Mouse (Mus musculus) forebrain, postnatal 0 days (tissue): ENCODE data around the gene Kif3b. TPM values are rescaled to one million over a fixed set of nuclear protein-coding genes. Genes with fewer than 3 reads are reported as not detected.
"Not testable (repeated sequence)": the region's sequence is repeated elsewhere in the genome, so short reads cannot be mapped to it uniquely, and the experiment has no call there.

Experiments used
- ATAC-seq: fragments of 200-750 bp; cut with Nextera tagmentation; 2 replicates; pipeline ENCODE4 v1.8.0; 2017; ENCODE audit warnings: mild to moderate bottlenecking, moderate library complexity
- DNase-seq: peaks from one replicate; pipeline ENCODE4 v3.0.0-alpha.2; 2015
- H3K27ac ChIP-seq: fragments of 300-500 bp; sonication (generic); 2 replicates; pipeline ENCODE4 v1.5.1; 2014; ENCODE audit warnings: low read depth, mild to moderate bottlenecking, antibody characterized with exemption, low read length, moderate library complexity, mixed read lengths
- H3K27me3 ChIP-seq: fragments of 300-500 bp; sonication (generic); 2 replicates; pipeline ENCODE4 v1.6.1; 2014; ENCODE audit warnings: mild to moderate bottlenecking, low read length, mixed read lengths; ENCODE audit not compliant: insufficient read depth
- H3K36me3 ChIP-seq: fragments of 300-500 bp; sonication (generic); 2 replicates; pipeline ENCODE4 v1.6.1; 2014; ENCODE audit warnings: mild to moderate bottlenecking, moderate library complexity; ENCODE audit not compliant: insufficient read depth
- H3K4me1 ChIP-seq: fragments of 300-500 bp; sonication (generic); 2 replicates; pipeline ENCODE4 v1.6.1; 2014; ENCODE audit warnings: antibody characterized with exemption; ENCODE audit not compliant: insufficient read depth
- H3K4me2 ChIP-seq: fragments of 300-500 bp; sonication (generic); 2 replicates; pipeline ENCODE4 v1.6.1; 2014; ENCODE audit warnings: low read depth, mild to moderate bottlenecking, moderate library complexity
- H3K4me3 ChIP-seq: fragments of 300-500 bp; sonication (generic); 2 replicates; pipeline ENCODE4 v1.5.1; 2014; ENCODE audit warnings: low read depth, low read length, mixed read lengths
- H3K9ac ChIP-seq: fragments of 300-500 bp; sonication (generic); 2 replicates; pipeline ENCODE4 v1.6.1; 2014; ENCODE audit warnings: mild to moderate bottlenecking
- H3K9me3 ChIP-seq: fragments of 300-500 bp; sonication (generic); 2 replicates; pipeline ENCODE4 v1.6.1; 2016; ENCODE audit warnings: low read length
- CTCF ChIP-seq: sonication (generic); IDR thresholded peaks from 2 replicates; pipeline ENCODE4 v1.5.1; 2016; ENCODE audit warnings: antibody characterized with exemption, control low read depth, low read depth
- WGBS: fragments of 180-500 bp; shearing (Covaris S2); extraction: QIAGEN DNeasy Blood & Tissue Kit; methylation state at CpG from one replicate; pipeline ENCODE4 v1.1.7; 2014; 5-methylcytosine and 5-hydroxymethylcytosine counted together
- polyA plus RNA-seq: library from polyadenylated mRNA; unstranded; fragments of >200 nt; fragmentation: Nextera tagmentation; extraction: Ambion mirVana; gene quantifications from 2 replicates; pipeline ENCODE4 v1.2.1, GENCODE M21; 2015
- total RNA-seq: library from RNA; depleted of rRNA; stranded (reverse); fragments of >200 nt; gene quantifications from 2 replicates; pipeline ENCODE4 v1.2.3, GENCODE M21; 2014; rRNA removed

The Kif3b gene
- total and polyA plus RNA-seq, 2 experiments from 2014 or later, result 20.6 to 62.5 TPM

DNA sequence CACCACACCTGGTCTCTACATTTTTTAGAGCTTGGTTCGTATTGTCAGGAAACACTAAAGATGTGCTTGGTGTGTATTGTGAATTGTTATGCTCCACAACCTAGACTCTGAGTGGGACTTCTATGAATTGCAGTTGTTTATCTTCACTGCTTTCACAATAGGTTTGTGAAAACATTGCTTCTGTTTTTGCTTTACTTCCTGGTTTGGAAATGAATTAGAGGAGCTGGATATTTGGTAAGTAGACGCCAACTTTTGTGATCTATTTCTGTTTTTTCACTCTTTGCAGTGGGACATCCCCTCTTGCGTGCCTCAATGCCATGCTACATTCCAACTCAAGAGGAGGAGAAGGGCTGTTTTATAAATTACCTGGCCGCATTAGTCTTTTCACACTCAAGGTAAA is 65.6 kb downstream of the Kif3b start:
- Histone ChIP-seq H3K36me3 (peaks cover 43% of the 10 kb centered on the region), H3K27me3 (no peaks in the 10 kb centered on the region), H3K9ac (no peak overlapping the region), H3K4me3 (no peak overlapping the region), H3K27ac (no peak overlapping the region), H3K4me1 (no peaks in the 10 kb centered on the region), H3K4me2 (no peak overlapping the region), H3K9me3 (no peaks in the 10 kb centered on the region)
- no peak for ATAC-seq
- TF ChIP-seq CTCF, result no peak
- no peak for DNase-seq
- WGBS, result 93% methylated on average over 4 of the region's 4 CpGs

DNA sequence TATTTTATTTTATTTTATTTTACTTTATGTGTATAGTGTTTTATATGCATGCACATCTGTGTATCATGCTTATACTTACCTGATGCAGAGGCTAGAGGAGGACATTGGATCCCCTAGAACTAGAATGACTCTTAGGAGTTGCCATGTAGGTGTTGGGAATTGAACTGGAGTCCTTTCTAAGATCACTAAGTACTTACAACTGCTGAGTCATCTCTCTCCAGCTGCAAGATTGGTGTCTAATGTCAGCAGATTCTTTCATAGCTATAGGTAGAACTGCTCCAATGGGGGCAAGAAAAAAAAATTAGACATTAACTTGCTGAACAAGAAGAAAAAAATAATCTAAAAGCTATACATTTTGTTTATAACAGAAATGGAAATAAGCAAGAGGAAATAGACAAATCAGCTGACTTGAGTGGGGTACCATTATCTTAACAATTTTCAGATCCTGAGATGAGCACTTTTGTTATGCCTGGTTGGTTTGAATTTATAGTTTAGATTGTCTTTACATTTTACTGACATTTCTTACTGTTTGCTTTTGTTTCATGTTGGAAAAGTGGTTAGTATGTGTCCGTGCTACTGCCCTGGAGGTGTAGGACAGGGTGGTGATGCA is 70.0 kb downstream of the Kif3b start:
- H3K9ac ChIP-seq, result no peak overlapping the region
- no peaks in the 10 kb centered on the region for H3K9me3 ChIP-seq
- H3K4me3 ChIP-seq, result no peak overlapping the region
- H3K4me1 ChIP-seq, result no peaks in the 10 kb centered on the region
- ATAC-seq, result no peak
- H3K27me3 ChIP-seq, result no peaks in the 10 kb centered on the region
- H3K4me2 ChIP-seq, result no peak overlapping the region
- 97% methylated on average over 1 of the region's 1 CpGs for WGBS
- H3K27ac ChIP-seq, result no peak overlapping the region
- TF ChIP-seq CTCF, result no peak
- H3K36me3 ChIP-seq, result peaks cover 38% of the 10 kb centered on the region
- DNase-seq, result no peak

DNA sequence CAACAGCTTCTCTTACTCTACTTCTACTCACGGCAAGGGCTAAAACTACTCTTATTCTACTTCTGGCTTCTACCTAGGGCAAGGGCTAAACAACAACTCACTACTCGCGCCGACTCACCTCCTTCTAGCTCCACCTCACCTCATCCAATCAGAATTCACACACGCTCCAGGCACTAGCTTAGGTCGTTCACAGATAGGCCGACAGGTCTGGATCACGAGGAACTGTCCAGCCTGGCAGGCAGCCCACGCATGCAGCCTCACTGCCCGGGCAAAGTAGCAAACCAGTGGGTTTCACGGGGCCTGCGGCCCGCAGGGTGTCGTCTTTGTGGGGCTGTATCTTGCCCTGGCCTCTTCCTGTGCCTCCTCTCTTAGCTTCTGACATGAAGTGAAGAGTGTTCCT is 73.3 kb downstream of the Kif3b start:
- 94% methylated on average over 14 of the region's 14 CpGs for WGBS
- not testable (repeated sequence) for H3K4me2 ChIP-seq, H3K27me3 ChIP-seq, ATAC-seq, H3K4me3 ChIP-seq, H3K9ac ChIP-seq, H3K4me1 ChIP-seq, H3K27ac ChIP-seq, H3K9me3 ChIP-seq, DNase-seq
- peaks cover 31% of the 10 kb centered on the region for H3K36me3 ChIP-seq

DNA sequence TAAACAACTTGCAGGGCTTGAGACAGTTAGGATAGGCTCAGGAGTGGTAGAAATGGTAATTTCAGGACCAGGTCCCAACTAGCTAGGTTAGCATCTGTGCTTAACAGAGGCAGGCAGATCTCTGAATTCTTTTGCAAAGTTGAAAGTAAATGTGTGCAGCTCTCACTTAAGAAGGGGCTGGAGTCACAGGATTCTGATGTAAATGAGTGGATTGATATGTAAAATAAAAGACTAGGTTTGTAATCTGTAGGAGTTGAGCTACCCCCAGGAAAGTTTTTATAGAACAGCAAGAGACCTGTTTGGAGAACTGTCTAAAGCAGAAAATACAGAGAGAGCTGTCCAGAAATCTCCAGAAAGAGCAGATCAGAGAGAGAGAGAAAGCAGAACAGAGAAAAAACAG is 79.7 kb downstream of the Kif3b start:
- Histone ChIP-seq H3K27me3 (no peaks in the 10 kb centered on the region), H3K4me3 (no peak overlapping the region), H3K27ac (no peak overlapping the region), H3K9me3 (no peaks in the 10 kb centered on the region), H3K4me1 (no peaks in the 10 kb centered on the region), H3K4me2 (no peak overlapping the region), H3K9ac (no peak overlapping the region), H3K36me3 (peaks cover 17% of the 10 kb centered on the region)
- no peak for ATAC-seq
- no peak for DNase-seq
- no peak for TF ChIP-seq CTCF

DNA sequence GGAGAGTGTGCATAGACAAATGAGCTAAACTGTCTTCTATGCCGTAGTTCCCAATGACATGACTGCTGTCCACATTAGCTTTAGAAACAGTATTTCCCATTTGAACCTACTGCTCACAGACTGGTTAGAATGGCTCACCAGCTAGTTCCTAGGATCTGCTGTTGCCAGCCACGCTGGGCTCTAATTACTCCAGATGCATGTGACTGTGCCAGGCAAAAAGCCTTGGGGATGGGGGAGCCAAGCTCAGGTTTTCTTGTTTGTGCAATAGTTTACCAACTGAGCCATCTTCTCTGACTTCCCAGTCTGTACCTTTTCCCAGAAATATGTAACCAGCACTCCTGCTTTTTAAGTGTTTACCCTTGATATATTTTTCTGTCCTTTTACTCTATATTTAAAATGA is 84.2 kb downstream of the Kif3b start:
- no peak for TF ChIP-seq CTCF
- Histone ChIP-seq H3K9ac (no peak overlapping the region), H3K9me3 (no peaks in the 10 kb centered on the region), H3K4me3 (no peak overlapping the region), H3K27ac (no peak overlapping the region), H3K4me1 (no peaks in the 10 kb centered on the region), H3K27me3 (no peaks in the 10 kb centered on the region), H3K36me3 (no peaks in the 10 kb centered on the region), H3K4me2 (no peak overlapping the region)
- DNase-seq (no peak), ATAC-seq (no peak)
- WGBS, result 54% methylated on average over 2 of the region's 2 CpGs

DNA sequence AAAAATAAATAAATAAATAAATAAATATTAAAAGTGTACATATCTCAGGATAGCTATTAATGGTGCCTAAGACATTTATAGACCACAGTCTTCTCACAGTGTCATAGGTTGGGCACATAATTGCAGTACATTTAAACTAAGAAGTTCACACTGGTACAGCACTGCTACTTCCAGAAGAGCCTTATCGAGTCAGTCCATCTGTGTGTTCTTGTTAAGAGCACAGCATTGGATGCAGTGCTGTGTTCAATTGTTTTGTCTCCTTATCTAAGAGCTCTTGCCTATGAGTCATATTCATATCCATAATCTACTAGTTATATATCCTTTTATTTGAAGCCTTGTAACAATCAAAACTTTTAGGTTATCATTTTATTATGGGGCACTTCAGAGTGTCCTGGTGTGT is 89.3 kb downstream of the Kif3b start:
- TF ChIP-seq CTCF, result no peak
- ATAC-seq (no peak), DNase-seq (no peak)
- H3K4me2 ChIP-seq, result no peak overlapping the region
- no peak overlapping the region for H3K27ac ChIP-seq
- H3K9ac ChIP-seq, result no peak overlapping the region
- H3K4me3 ChIP-seq, result no peak overlapping the region
- no peaks in the 10 kb centered on the region for H3K9me3 ChIP-seq
- no peaks in the 10 kb centered on the region for H3K27me3 ChIP-seq
- WGBS, result 90% methylated on average over 1 of the region's 1 CpGs
- H3K4me1 ChIP-seq, result no peaks in the 10 kb centered on the region
- H3K36me3 ChIP-seq, result peaks cover 7% of the 10 kb centered on the region

Other genes with a start within 250 kb of the Kif3b start
- 2.1 and 7.4 TPM in 2 replicates for gene Ccm2l, start 225.5 kb upstream of the Kif3b start, total RNA-seq
- 1.1 TPM in 2 replicates for gene Ccm2l, start 225.5 kb upstream of the Kif3b start, polyA plus RNA-seq
- 3.1 and 5.7 TPM in 2 replicates for gene Hck, start 182.9 kb upstream of the Kif3b start, total RNA-seq
- 2.6 and 3.5 TPM in 2 replicates for gene Hck, start 182.9 kb upstream of the Kif3b start, polyA plus RNA-seq
- gene Tm9sf4, start 130.1 kb upstream of the Kif3b start, total RNA-seq, result 42.8 and 60.4 TPM in 2 replicates
- gene Tm9sf4, start 130.1 kb upstream of the Kif3b start, polyA plus RNA-seq, result 52.5 and 69.3 TPM in 2 replicates
- gene Tspyl3, start 66.0 kb upstream of the Kif3b start, total RNA-seq, result 23.6 and 28.8 TPM in 2 replicates
- 44.3 and 52.2 TPM in 2 replicates for gene Tspyl3, start 66.0 kb upstream of the Kif3b start, polyA plus RNA-seq
- 3.7 and 5.1 TPM in 2 replicates for gene Plagl2, start 50.0 kb upstream of the Kif3b start, total RNA-seq
- 2.1 and 2.5 TPM in 2 replicates for gene Plagl2, start 50.0 kb upstream of the Kif3b start, polyA plus RNA-seq
- 16.0 and 22.9 TPM in 2 replicates for gene Pofut1, start 49.9 kb upstream of the Kif3b start, total RNA-seq
- gene Pofut1, start 49.9 kb upstream of the Kif3b start, polyA plus RNA-seq, result 1.5 and 3.4 TPM in 2 replicates
- 26.2 and 32.6 TPM in 2 replicates for gene Asxl1, start 54.4 kb downstream of the Kif3b start, total RNA-seq
- gene Asxl1, start 54.4 kb downstream of the Kif3b start, polyA plus RNA-seq, result 8.4 and 12.3 TPM in 2 replicates
- not detected in 2 replicates for gene 4930404H24Rik, start 201.4 kb downstream of the Kif3b start, total RNA-seq
- gene 4930404H24Rik, start 201.4 kb downstream of the Kif3b start, polyA plus RNA-seq, result not detected in 2 replicates
- gene Nol4l, start 238.6 kb downstream of the Kif3b start, total RNA-seq, result 57.4 and 58.5 TPM in 2 replicates
- 20.5 and 28.0 TPM in 2 replicates for gene Nol4l, start 238.6 kb downstream of the Kif3b start, polyA plus RNA-seq